Mouse (Mus musculus) MEL (cell line): ENCODE measurements around the gene Grb2. TPM values are rescaled to one million over a fixed set of nuclear protein-coding genes. Genes with fewer than 3 reads are reported as not detected.

Experiments
- DNase-seq: peaks from one replicate; pipeline ENCODE4 v3.0.0; 2011; ENCODE audit warnings: low read depth, low spot score
- H3K27ac ChIP-seq: 2 replicates; pipeline ENCODE4 v1.5.1; 2012; ENCODE audit warnings: low read depth, mild to moderate bottlenecking, control low read depth, low read length, moderate library complexity; ENCODE audit not compliant: control insufficient read depth
- H3K27me3 ChIP-seq, 2 experiments: fragments of 150-350 bp in 1 of 2; sonication (generic) in 1 of 2; 2 replicates each; pipeline ENCODE4 v1.6.1; 2012; ENCODE audit warnings: low read length in 2 of 2, mild to moderate bottlenecking in 2 of 2, improper control_type of control experiment in 1 of 2, moderate library complexity in 1 of 2; ENCODE audit not compliant: insufficient read depth in 2 of 2, control insufficient read depth in 1 of 2
- H3K36me3 ChIP-seq, 2 experiments: 2 replicates each; pipeline ENCODE4 v1.6.1; 2012 to 2014; ENCODE audit warnings: low read length in 2 of 2, improper control_type of control experiment in 1 of 2, inconsistent platforms in 1 of 2, mild to moderate bottlenecking in 1 of 2; ENCODE audit not compliant: insufficient read depth in 2 of 2, control insufficient read depth in 1 of 2
- H3K4me1 ChIP-seq, 2 experiments: fragments of 150-350 bp in 1 of 2; sonication (generic) in 1 of 2; 2 replicates each; pipeline ENCODE4 v1.6.1; 2012; ENCODE audit warnings: low read length in 2 of 2, improper control_type of control experiment in 1 of 2, mild to moderate bottlenecking in 1 of 2; ENCODE audit not compliant: insufficient read depth in 2 of 2, control insufficient read depth in 1 of 2
- H3K4me3 ChIP-seq, 2 experiments: fragments of 150-350 bp in 1 of 2; sonication (generic) in 1 of 2; 2 replicates each; pipeline ENCODE4 v1.5.1; 2012; ENCODE audit warnings: low read depth in 2 of 2, low read length in 2 of 2, mild to moderate bottlenecking in 2 of 2, moderate library complexity in 2 of 2, control low read depth in 1 of 2, improper control_type of control experiment in 1 of 2; ENCODE audit not compliant: control insufficient read depth in 1 of 2, insufficient read depth in 1 of 2
- H3K79me2 ChIP-seq: 2 replicates; pipeline ENCODE4 v1.6.1; 2012; ENCODE audit warnings: mild to moderate bottlenecking, low read length, moderate library complexity; ENCODE audit not compliant: control insufficient read depth, poor library complexity, insufficient read depth
- H3K9ac ChIP-seq: 2 replicates; pipeline ENCODE4 v1.6.1; 2012; ENCODE audit warnings: low read depth, mild to moderate bottlenecking, control low read depth, low read length, moderate library complexity; ENCODE audit not compliant: control insufficient read depth, poor library complexity, severe bottlenecking
- H3K9me3 ChIP-seq: fragments of 150-350 bp; sonication (generic); replicated peaks from 2 replicates; pipeline ENCODE4 v1.6.1; 2012; ENCODE audit warnings: mild to moderate bottlenecking, low read length, improper control_type of control experiment, moderate library complexity; ENCODE audit not compliant: insufficient read depth
- BHLHE40 ChIP-seq: IDR thresholded peaks from 2 replicates; pipeline ENCODE4 v1.6.1; 2012; ENCODE audit warnings: low read depth, mild to moderate bottlenecking, inconsistent platforms, low read length, improper control_type of control experiment, borderline replicate concordance
- CHD2 ChIP-seq: IDR thresholded peaks from 2 replicates; pipeline ENCODE4 v1.6.1; 2011; ENCODE audit warnings: low read length, improper control_type of control experiment
- CTCF ChIP-seq, 3 experiments: IDR thresholded peaks in 2 of 3; conservative IDR thresholded peaks in 1 of 3; 2 replicates each; pipeline ENCODE4 v1.5.1; 2011 to 2012; ENCODE audit warnings: low read length in 3 of 3, low read depth in 2 of 3, mild to moderate bottlenecking in 2 of 3, improper control_type of control experiment in 1 of 3, inconsistent platforms in 1 of 3, mixed read lengths in 1 of 3, moderate library complexity in 1 of 3; ENCODE audit not compliant: control insufficient read depth in 1 of 3, insufficient read depth in 1 of 3, poor library complexity in 1 of 3, severe bottlenecking in 1 of 3
- E2F4 ChIP-seq: IDR thresholded peaks from 2 replicates; pipeline ENCODE4 v1.6.1; 2011; ENCODE audit warnings: low read depth, low read length, improper control_type of control experiment, borderline replicate concordance
- ETS1 ChIP-seq: IDR thresholded peaks from 2 replicates; pipeline ENCODE4 v1.6.1; 2012; ENCODE audit warnings: low read depth, mild to moderate bottlenecking, inconsistent platforms, low read length, improper control_type of control experiment, moderate library complexity
- GABPA ChIP-seq: IDR thresholded peaks from 2 replicates; pipeline ENCODE4 v1.6.1; 2012; ENCODE audit warnings: low read depth, mild to moderate bottlenecking, inconsistent platforms, low read length, improper control_type of control experiment, moderate library complexity
- HCFC1 ChIP-seq: IDR thresholded peaks from 2 replicates; pipeline ENCODE4 v1.6.1; 2012; ENCODE audit warnings: low read depth, mild to moderate bottlenecking, inconsistent platforms, low read length, improper control_type of control experiment, moderate library complexity
- KAT2A ChIP-seq: conservative IDR thresholded peaks from 2 replicates; pipeline ENCODE4 v1.6.1; 2012; ENCODE audit warnings: low read depth, low read length, improper control_type of control experiment, inconsistent platforms
- MAFK ChIP-seq: IDR thresholded peaks from 2 replicates; pipeline ENCODE4 v1.6.1; 2011; ENCODE audit warnings: low read depth, mild to moderate bottlenecking, low read length, improper control_type of control experiment, borderline replicate concordance
- MAX ChIP-seq: IDR thresholded peaks from 2 replicates; pipeline ENCODE4 v1.6.1; 2011; ENCODE audit warnings: low read length, improper control_type of control experiment
- MXI1 ChIP-seq: IDR thresholded peaks from 2 replicates; pipeline ENCODE4 v1.6.1; 2011; ENCODE audit warnings: mild to moderate bottlenecking, low read depth, low read length, improper control_type of control experiment
- MYB ChIP-seq: IDR thresholded peaks from 2 replicates; pipeline ENCODE4 v1.6.1; 2011; ENCODE audit warnings: mild to moderate bottlenecking, low read depth, low read length, improper control_type of control experiment
- POLR2AphosphoS5 ChIP-seq: IDR thresholded peaks from 2 replicates; pipeline ENCODE4 v1.6.1; 2012; ENCODE audit warnings: low read depth, borderline replicate concordance, mild to moderate bottlenecking, inconsistent platforms, low read length, moderate library complexity, mixed read lengths
- RCOR1 ChIP-seq: IDR thresholded peaks from 2 replicates; pipeline ENCODE4 v1.6.1; 2012; ENCODE audit warnings: low read depth, mild to moderate bottlenecking, inconsistent platforms, low read length, improper control_type of control experiment
- SIN3A ChIP-seq: IDR thresholded peaks from 2 replicates; pipeline ENCODE4 v1.6.1; 2012; ENCODE audit warnings: low read length, improper control_type of control experiment, inconsistent platforms
- SMC3 ChIP-seq: IDR thresholded peaks from 2 replicates; pipeline ENCODE4 v1.6.1; 2011; ENCODE audit warnings: low read depth, low read length, improper control_type of control experiment
- TAL1 ChIP-seq: IDR thresholded peaks from 2 replicates; pipeline ENCODE4 v1.6.1; 2012; ENCODE audit warnings: mild to moderate bottlenecking, inconsistent platforms, low read length, moderate library complexity, mixed read lengths
- TCF12 ChIP-seq: IDR thresholded peaks from 2 replicates; pipeline ENCODE4 v1.6.1; 2014; ENCODE audit warnings: low read depth, mild to moderate bottlenecking, inconsistent platforms, low read length, improper control_type of control experiment, moderate library complexity
- UBTF ChIP-seq: IDR thresholded peaks from 2 replicates; pipeline ENCODE4 v1.6.1; 2012; ENCODE audit warnings: low read depth, mild to moderate bottlenecking, inconsistent platforms, low read length, improper control_type of control experiment, moderate library complexity, borderline replicate concordance; ENCODE audit not compliant: insufficient read depth
- USF1 ChIP-seq: IDR thresholded peaks from 2 replicates; pipeline ENCODE4 v1.6.1; 2014; ENCODE audit warnings: low read depth, mild to moderate bottlenecking, inconsistent platforms, low read length, improper control_type of control experiment, moderate library complexity
- USF2 ChIP-seq, 2 experiments: IDR thresholded peaks; 2 replicates each; pipeline ENCODE4 v1.6.1; 2011 to 2012; ENCODE audit warnings: improper control_type of control experiment in 2 of 2, low read length in 2 of 2, borderline replicate concordance in 1 of 2, inconsistent platforms in 1 of 2, low read depth in 1 of 2, mild to moderate bottlenecking in 1 of 2; ENCODE audit not compliant: insufficient read depth in 1 of 2
- ZC3H11A ChIP-seq: IDR thresholded peaks from 2 replicates; pipeline ENCODE4 v1.6.1; 2012; ENCODE audit warnings: low read depth, mild to moderate bottlenecking, inconsistent platforms, low read length, improper control_type of control experiment
- ZNF384 ChIP-seq: IDR thresholded peaks from 2 replicates; pipeline ENCODE4 v1.6.1; 2012; ENCODE audit warnings: low read depth, mild to moderate bottlenecking, inconsistent platforms, low read length, improper control_type of control experiment
- polyA plus RNA-seq, 2 experiments: library from polyadenylated mRNA; stranded (reverse) in 1 of 2; unstranded in 1 of 2; fragments of >175 nt in 1 of 2; fragments of >200 nt in 1 of 2; gene quantifications; 2 replicates each; pipeline versions ENCODE4 v1.2.1 to v1.2.4; 2012; ENCODE audit warnings: low replicate concordance in 2 of 2, low read depth in 1 of 2; ENCODE audit not compliant: insufficient read length in 2 of 2, insufficient read depth in 1 of 2, missing spikeins in 1 of 2
- total RNA-seq: library from RNA; depleted of rRNA; stranded (reverse); fragments of 300-350 nt; gene quantifications from 2 replicates; pipeline ENCODE4 v1.2.3, GENCODE M21; 2012

The Grb2 gene
- total and polyA plus RNA-seq, 3 experiments: 75.3 to 261 TPM; not detected in 1

DNA sequence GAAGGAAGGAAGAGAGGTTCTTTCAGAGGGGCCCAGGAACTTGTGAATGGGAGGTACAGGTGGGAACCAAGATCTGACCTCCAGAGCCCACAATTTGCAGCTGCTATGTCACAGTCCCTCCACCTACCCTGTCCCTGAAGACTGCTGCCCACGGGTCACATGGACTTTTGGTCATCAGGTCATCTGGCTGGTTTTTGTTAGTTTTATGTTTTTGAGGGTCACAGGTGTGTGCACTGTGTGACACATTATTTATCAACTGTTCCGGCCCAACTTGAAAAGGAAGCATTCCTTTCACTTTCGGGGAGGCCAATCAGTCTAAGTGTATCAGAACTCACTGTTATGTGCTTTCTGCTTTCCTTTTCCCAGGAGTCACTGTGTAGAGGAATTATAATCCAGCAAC lies 30.9 kb downstream of the Grb2 start:
- H3K4me1 ChIP-seq: peaks cover 16 to 31% of the 10 kb centered on the region in 2 experiments
- H3K36me3 ChIP-seq: peaks cover 47 to 51% of the 10 kb centered on the region in 2 experiments
- no peaks in the 10 kb centered on the region for H3K9me3 ChIP-seq
- TF ChIP-seq USF1 (no peak), HCFC1 (no peak), SIN3A (0 out of 2 replicates have a peak, but pooled peaks have one; percentile 5), MXI1 (no peak)
- no peak overlapping the region for H3K4me3 ChIP-seq
- no peak for DNase-seq
- no peak overlapping the region for H3K9ac ChIP-seq
- H3K27me3 ChIP-seq: no peaks in the 10 kb centered on the region
- H3K79me2 ChIP-seq: peaks cover 90% of the 10 kb centered on the region
- H3K27ac ChIP-seq: no peak overlapping the region

DNA sequence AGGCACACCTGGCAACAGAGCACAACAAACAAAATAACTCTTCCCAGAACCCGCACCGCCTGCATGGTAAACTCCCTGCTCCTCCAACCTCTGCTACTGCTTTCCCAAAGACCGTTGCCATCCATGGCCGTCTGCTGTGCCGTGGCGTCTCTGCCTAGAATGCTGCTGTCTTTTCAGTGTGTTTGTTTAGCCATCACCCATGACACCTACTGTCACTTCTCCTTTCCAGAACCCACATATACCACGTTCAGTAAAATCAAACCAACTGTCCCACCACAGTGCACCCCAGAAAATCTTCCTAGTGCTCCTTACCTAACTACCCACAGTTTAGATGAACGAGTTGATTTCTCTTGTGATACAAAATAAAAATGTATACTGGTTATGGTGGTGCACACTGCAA lies 31.7 kb downstream of the Grb2 start:
- Histone ChIP-seq H3K9ac (no peak overlapping the region), H3K27ac (no peak overlapping the region), H3K79me2 (peaks cover 89% of the 10 kb centered on the region), H3K9me3 (no peaks in the 10 kb centered on the region), H3K36me3 (peaks cover 46 to 51% of the 10 kb centered on the region in 2 experiments), H3K4me3 (no peak overlapping the region), H3K4me1 (peaks cover 16 to 33% of the 10 kb centered on the region in 2 experiments), H3K27me3 (no peaks in the 10 kb centered on the region)
- no peak for TF ChIP-seq SIN3A
- TF ChIP-seq CHD2: no peak
- TF ChIP-seq USF1: no peak
- no peak for TF ChIP-seq CTCF (IDR thresholded peaks at IDR 0.05 in 2 of 3, conservative IDR thresholded peaks at IDR 0.05 in 1 of 3; ENCODE audit: control insufficient read depth in 1 of 3, insufficient read depth in 1 of 3, low read depth in 2 of 3, low read length in 3 of 3, poor library complexity in 1 of 3, severe bottlenecking in 1 of 3)
- peak; percentile 67 for DNase-seq

DNA sequence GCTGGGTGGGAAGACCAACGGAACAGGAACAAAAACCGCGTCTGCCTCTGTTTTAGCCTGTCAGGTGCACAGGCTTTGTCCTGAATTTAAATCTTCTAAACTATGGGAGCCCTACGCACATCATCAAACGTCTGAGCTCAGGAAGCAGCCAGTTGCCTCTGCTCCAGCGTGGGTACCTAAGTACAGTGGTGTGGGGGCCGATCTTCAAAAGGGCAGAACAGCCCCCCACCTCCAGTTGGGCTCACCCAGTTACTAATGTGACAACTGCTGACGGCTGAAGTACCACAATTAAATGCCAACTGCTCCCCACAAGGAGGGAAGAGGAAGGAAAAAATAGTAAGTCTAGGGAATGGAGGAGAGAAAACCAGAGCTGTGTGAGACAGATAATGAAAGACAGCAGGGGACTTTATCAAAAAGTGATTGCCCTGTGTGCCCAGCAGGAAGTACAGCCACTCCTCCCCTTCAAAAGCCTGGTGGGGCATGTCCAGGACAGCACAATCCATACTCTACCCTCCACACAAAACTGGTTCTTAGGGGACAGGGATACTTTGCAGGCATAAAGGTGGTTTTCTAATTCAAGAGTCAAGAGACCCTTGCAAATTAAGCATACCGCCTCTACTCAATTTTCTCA lies 34.0 kb downstream of the Grb2 start:
- H3K9me3 ChIP-seq: no peaks in the 10 kb centered on the region
- no peak overlapping the region for H3K9ac ChIP-seq
- peak; percentile 64 for DNase-seq
- H3K27ac ChIP-seq: peak overlapping the region; percentile 30; the same call in 1 of the 2 replicates
- H3K4me3 ChIP-seq: no peak overlapping the region
- no peaks in the 10 kb centered on the region for H3K27me3 ChIP-seq
- peaks cover 91% of the 10 kb centered on the region for H3K79me2 ChIP-seq
- peaks cover 38 to 52% of the 10 kb centered on the region in 2 experiments for H3K36me3 ChIP-seq
- peaks cover 16 to 35% of the 10 kb centered on the region in 2 experiments for H3K4me1 ChIP-seq
- TF ChIP-seq KAT2A (no peak), GABPA (no peak), ZNF384 (peak; percentile 46; the same call in 1 of the 2 replicates), ETS1 (peak; percentile 73), USF2 (IDR thresholded peaks at IDR 0.05; ENCODE audit: borderline replicate concordance in 1 of 2, insufficient read depth in 1 of 2, low read depth in 1 of 2, low read length in 2 of 2) (no peak), ZC3H11A (no peak), MXI1 (peak; percentile 77), MAFK (no peak), TAL1 (peak; percentile 79), POLR2AphosphoS5 (no peak), MYB (no peak), UBTF (no peak), MAX (no peak), CTCF (IDR thresholded peaks at IDR 0.05 in 2 of 3, conservative IDR thresholded peaks at IDR 0.05 in 1 of 3; ENCODE audit: control insufficient read depth in 1 of 3, insufficient read depth in 1 of 3, low read depth in 2 of 3, low read length in 3 of 3, poor library complexity in 1 of 3, severe bottlenecking in 1 of 3) (no peak), TCF12 (peak; percentile 81), RCOR1 (peak; percentile 84), SMC3 (no peak), CHD2 (no peak), BHLHE40 (no peak), E2F4 (no peak)
